Mouse (Mus musculus): ENCODE measurements at regions not wholly inside any gene's neighbourhood (a gene's known extent, or its start where the extent isn't known, plus 50 kb on each side); places are given as distances from the start of the nearest gene placed in this dataset.

- no peak overlapping the region for H3K27ac ChIP-seq (ENCODE audit: low read depth, low read length)
- no peaks in the 10 kb centered on the region for H3K27me3 ChIP-seq (ENCODE audit: control insufficient read depth, insufficient read depth, low read length)
- no peaks in the 10 kb centered on the region for H3K36me3 ChIP-seq (ENCODE audit: control insufficient read depth, insufficient read depth, low read length)
- 34% methylated on average over 2 of the region's 2 CpGs for WGBS
- H3K9me3 ChIP-seq (ENCODE audit: control insufficient read depth, low read length): no peaks in the 10 kb centered on the region
- no peaks in the 10 kb centered on the region for H3K4me1 ChIP-seq (replicated peaks; ENCODE audit: control insufficient read depth, insufficient read depth, low read length)
- H3K4me2 ChIP-seq (replicated peaks; ENCODE audit: low read depth, low read length): no peak overlapping the region
- DNase-seq (ENCODE audit: low spot score): peak; percentile 27
- H3K9ac ChIP-seq (ENCODE audit: low read depth, low read length): no peak overlapping the region
- H3K4me3 ChIP-seq (ENCODE audit: low read depth, low read length): no peak overlapping the region
- ATAC-seq (ENCODE audit: low FRiP score): no peak
Observed at GRCm38 (mm10) chr2:154076271-154076670, 53.9 kb upstream of the Bpifa3 start.
